Mouse (Mus musculus) ES-E14 (cell line): ENCODE data around the gene Plekho1. TPM values are rescaled to one million over a fixed set of nuclear protein-coding genes. Genes with fewer than 3 reads are reported as not detected.

ENCODE experiments used
- DNase-seq: peaks from one replicate; pipeline ENCODE4 v3.0.0-alpha.2; 2013; ENCODE audit warnings: low read depth, low spot score
- H3K27ac ChIP-seq: 2 replicates; pipeline ENCODE4 v1.5.1; 2012; ENCODE audit warnings: low read depth, mild to moderate bottlenecking, low read length, moderate library complexity, mixed read lengths; ENCODE audit not compliant: poor library complexity, insufficient read depth, severe bottlenecking
- H3K36me3 ChIP-seq: 2 replicates; pipeline ENCODE4 v1.6.1; 2012; ENCODE audit warnings: mild to moderate bottlenecking, low read length, moderate library complexity, mixed read lengths; ENCODE audit not compliant: control insufficient read depth, poor library complexity, insufficient read depth, severe bottlenecking
- H3K4me1 ChIP-seq, 2 experiments: fragments of 150-350 bp in 1 of 2; sonication (generic) in 1 of 2; 2 replicates each; pipeline ENCODE4 v1.6.1; 2012; ENCODE audit warnings: low read length in 2 of 2, mild to moderate bottlenecking in 1 of 2, mixed read lengths in 1 of 2; ENCODE audit not compliant: control insufficient read depth in 2 of 2, insufficient read depth in 2 of 2, poor library complexity in 1 of 2
- H3K4me3 ChIP-seq, 2 experiments: fragments of 150-350 bp in 1 of 2; sonication (generic) in 1 of 2; 2 replicates each; pipeline ENCODE4 v1.5.1; 2012; ENCODE audit warnings: low read length in 2 of 2, low read depth in 1 of 2, mild to moderate bottlenecking in 1 of 2, mixed read lengths in 1 of 2; ENCODE audit not compliant: insufficient read depth in 1 of 2, poor library complexity in 1 of 2, severe bottlenecking in 1 of 2
- H3K9ac ChIP-seq: 2 replicates; pipeline ENCODE4 v1.6.1; 2012; ENCODE audit warnings: low read depth, mild to moderate bottlenecking, low read length, mixed read lengths; ENCODE audit not compliant: poor library complexity, insufficient read depth, severe bottlenecking
- H3K9me3 ChIP-seq: fragments of 150-350 bp; sonication (generic); 2 replicates; pipeline ENCODE4 v1.6.1; 2012; ENCODE audit warnings: low read depth, mild to moderate bottlenecking, low read length; ENCODE audit not compliant: control insufficient read depth, insufficient read depth
- CHD2 ChIP-seq: IDR thresholded peaks from 2 replicates; pipeline ENCODE4 v1.6.1; 2014; ENCODE audit warnings: mild to moderate bottlenecking, low read depth, low read length, inconsistent platforms
- HCFC1 ChIP-seq: IDR thresholded peaks from 2 replicates; pipeline ENCODE4 v1.6.1; 2012; ENCODE audit warnings: low read length, inconsistent platforms, borderline replicate concordance; ENCODE audit not compliant: insufficient read depth
- MAFK ChIP-seq: IDR thresholded peaks from 2 replicates; pipeline ENCODE4 v1.6.1; 2014; ENCODE audit warnings: mild to moderate bottlenecking, low read depth, low read length, inconsistent platforms; ENCODE audit not compliant: insufficient read depth
- ZC3H11A ChIP-seq: IDR thresholded peaks from 2 replicates; pipeline ENCODE4 v1.6.1; 2012; ENCODE audit warnings: low read depth, mild to moderate bottlenecking, inconsistent platforms, low read length, borderline replicate concordance
- ZNF384 ChIP-seq: IDR thresholded peaks from 2 replicates; pipeline ENCODE4 v1.6.1; 2012; ENCODE audit warnings: low read depth, low read length, inconsistent platforms
- in situ Hi-C, 2 experiments: fragments of 600-800 bp; cut with MboI; formaldehyde crosslinking; loops; one replicate each; pipeline ENCODE4 v1.15.1; 2025; ENCODE audit warnings: low sequenced_read_pairs in 2 of 2, inconsistent platforms in 1 of 2; ENCODE audit not compliant: unreplicated experiment in 2 of 2
- total RNA-seq: library from RNA; depleted of rRNA; stranded (reverse); fragments of 300-350 nt; gene quantifications from 2 replicates; pipeline ENCODE4 v1.2.3, GENCODE M21; 2012

Plekho1 gene
- total RNA-seq, 1 experiment, result 19.6 TPM

DNA sequence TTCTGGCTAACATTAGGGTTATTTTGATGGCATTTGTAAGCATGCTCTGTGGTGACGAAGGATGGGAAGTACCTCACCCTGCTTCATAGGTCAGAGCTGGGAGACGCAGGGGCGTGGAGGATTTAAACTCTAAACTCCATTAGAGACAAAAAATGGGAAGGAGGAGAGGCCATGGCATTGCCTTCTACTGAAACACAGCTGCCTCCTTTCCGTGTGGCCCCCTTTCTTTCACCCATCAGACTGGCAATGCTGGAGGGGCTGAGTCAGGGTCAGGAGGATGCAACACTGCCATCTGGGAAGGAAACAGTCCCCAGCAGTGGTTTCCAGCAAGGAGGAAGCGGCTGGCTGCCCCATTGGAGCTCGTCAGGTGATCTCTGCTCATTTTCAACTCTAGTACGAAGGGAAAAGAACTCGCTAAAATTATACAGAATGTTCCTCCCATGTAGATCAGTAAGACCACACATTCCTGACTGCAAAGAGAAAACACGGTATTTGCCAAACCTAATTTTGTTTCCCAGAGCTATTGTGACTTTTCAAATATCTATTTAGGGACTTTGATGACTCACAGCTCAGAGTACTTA, 5.2 kb upstream of the Plekho1 start:
- H3K9ac ChIP-seq, result no peak overlapping the region
- no peak overlapping the region for H3K4me3 ChIP-seq
- H3K27ac ChIP-seq, result no peak overlapping the region
- TF ChIP-seq CHD2, result no peak
- TF ChIP-seq ZC3H11A, result no peak
- no peak for TF ChIP-seq HCFC1
- no peak for TF ChIP-seq MAFK
- no peak for TF ChIP-seq ZNF384
- in situ Hi-C loops, result no loop called here
- H3K4me1 ChIP-seq, result no peaks in the 10 kb centered on the region; a peak in 1 of 4 replicates
- H3K9me3 ChIP-seq, result no peaks in the 10 kb centered on the region
- no peaks in the 10 kb centered on the region for H3K36me3 ChIP-seq
- no peak for DNase-seq

DNA sequence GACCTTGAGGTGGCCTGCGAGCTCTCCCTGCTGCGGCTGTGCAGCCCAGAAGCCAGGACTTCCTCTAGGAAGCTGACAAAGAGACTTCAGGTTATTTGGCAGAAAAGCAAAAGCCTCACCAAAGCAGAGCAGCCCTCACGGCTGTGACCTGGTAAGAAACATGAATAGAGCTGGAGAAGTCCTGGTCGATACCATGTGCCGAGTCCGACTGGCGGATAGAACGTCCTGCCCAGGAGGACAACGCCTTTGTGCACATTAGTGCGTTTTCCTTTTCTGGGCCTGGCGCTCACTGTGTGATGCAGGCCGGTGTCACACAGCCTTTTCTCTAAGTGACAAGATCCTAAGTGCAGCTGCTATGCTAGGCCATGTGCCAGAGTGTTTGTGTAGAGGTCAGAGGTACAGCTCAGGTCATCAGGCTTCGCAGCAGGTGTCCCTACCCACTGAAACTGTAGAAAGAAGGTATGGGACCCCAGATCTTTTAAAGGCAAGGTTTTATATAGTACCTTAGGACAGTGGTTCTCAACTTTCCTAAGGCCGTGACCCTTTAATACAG, 4.4 kb upstream of the Plekho1 start:
- Histone ChIP-seq H3K9me3 (no peaks in the 10 kb centered on the region), H3K4me3 (no peak overlapping the region), H3K9ac (no peak overlapping the region), H3K27ac (no peak overlapping the region), H3K4me1 (no peaks in the 10 kb centered on the region; a peak in 1 of 4 replicates), H3K36me3 (no peaks in the 10 kb centered on the region)
- DNase-seq, result no peak
- in situ Hi-C loops, result no loop called here
- no peak for TF ChIP-seq MAFK
- TF ChIP-seq ZNF384, result no peak
- TF ChIP-seq HCFC1, result no peak
- TF ChIP-seq CHD2, result no peak
- TF ChIP-seq ZC3H11A, result no peak

DNA sequence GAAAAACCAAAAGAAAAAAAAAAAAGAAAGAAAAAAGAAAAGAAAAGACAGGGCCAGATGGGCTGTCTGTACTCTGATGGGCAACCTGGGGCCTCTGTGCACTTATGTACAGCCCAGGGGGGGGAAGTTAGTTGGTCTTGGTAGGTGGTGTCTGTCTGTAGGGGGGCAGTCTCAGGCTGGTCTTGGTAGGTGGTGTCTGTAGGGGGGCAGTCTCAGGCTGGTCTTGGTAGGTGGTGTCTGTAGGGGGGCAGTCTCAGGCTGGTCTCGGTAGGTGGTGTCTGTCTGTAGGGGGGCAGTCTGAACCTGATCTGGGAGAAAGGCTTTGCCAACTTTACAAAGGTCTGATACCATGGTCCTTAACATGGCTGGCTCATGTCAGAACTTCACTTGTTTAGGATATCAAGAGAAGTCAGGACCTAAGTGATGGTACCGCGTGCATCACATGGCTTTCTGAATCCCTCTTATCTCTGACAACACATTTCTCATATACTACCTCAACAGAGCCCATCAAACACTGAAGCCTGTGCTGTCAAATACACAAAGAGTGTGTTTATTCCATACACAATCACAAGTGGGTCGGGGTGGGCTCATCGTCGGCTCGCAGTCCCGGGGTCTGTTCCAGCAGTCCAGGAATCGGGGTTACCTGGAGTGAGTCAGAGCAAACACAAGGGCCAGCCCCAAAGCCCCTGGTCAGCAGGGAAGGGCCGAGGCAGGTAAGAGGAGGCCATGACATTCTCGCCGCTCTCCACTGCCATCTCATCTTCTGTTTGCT, 3.7 kb upstream of the Plekho1 start:
- H3K4me3 ChIP-seq, result no peak overlapping the region
- no peak overlapping the region for H3K27ac ChIP-seq

DNA sequence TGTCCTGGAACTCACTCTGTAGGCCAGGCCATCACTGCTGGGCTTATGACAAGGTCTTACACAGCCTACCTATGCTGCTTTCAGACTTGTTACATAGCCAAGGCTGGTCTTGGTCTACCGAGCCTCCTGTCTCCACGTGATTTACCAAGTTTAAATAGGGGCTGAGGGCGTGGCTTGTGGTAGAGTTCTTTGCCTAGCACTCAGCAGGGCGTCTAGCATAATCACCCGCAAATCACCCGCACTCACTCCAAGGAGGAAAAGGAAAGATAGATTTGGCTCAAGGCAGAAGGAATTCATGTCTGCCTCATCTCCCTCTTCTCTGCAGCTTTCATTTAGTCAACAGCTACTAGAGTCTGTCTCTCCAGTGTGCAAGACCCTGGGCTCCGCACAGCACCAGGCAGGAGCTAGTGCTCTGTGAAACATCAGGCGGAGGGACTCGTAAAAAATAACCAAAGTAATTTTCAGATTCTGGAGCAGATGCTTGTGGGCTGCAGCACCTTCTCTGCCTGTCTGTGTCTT, 1.5 kb upstream of the Plekho1 start:
- Histone ChIP-seq H3K36me3 (no peaks in the 10 kb centered on the region), H3K9ac (no peak overlapping the region), H3K4me1 (peaks cover 2 to 12% of the 10 kb centered on the region in 2 experiments; a peak in 2 of 4 replicates), H3K9me3 (no peaks in the 10 kb centered on the region), H3K4me3 (no peak overlapping the region), H3K27ac (no peak overlapping the region)
- TF ChIP-seq ZC3H11A, result no peak
- no peak for TF ChIP-seq HCFC1
- no peak for TF ChIP-seq ZNF384
- TF ChIP-seq MAFK, result no peak
- no peak for TF ChIP-seq CHD2
- in situ Hi-C loops, result no loop called here
- no peak for DNase-seq

More for the DNA sequence above, 3.7 kb upstream of the Plekho1 start:
- peaks cover 1 to 2% of the 10 kb centered on the region in 2 experiments; a peak in 2 of 4 replicates for H3K4me1 ChIP-seq
- in situ Hi-C loops, result no loop called here
- no peaks in the 10 kb centered on the region for H3K36me3 ChIP-seq
- TF ChIP-seq ZC3H11A (no peak), HCFC1 (no peak), ZNF384 (no peak), CHD2 (no peak), MAFK (no peak)
- no peaks in the 10 kb centered on the region for H3K9me3 ChIP-seq
- no peak overlapping the region for H3K9ac ChIP-seq
- no peak for DNase-seq
